Mouse (Mus musculus): ENCODE results near the gene Herpud1. TPM values are rescaled to one million over a fixed set of nuclear protein-coding genes. Genes with fewer than 3 reads are reported as not detected.

Herpud1 gene
- polyA plus RNA-seq, 1 experiment from 2014 or later = 72.3 TPM

DNA sequence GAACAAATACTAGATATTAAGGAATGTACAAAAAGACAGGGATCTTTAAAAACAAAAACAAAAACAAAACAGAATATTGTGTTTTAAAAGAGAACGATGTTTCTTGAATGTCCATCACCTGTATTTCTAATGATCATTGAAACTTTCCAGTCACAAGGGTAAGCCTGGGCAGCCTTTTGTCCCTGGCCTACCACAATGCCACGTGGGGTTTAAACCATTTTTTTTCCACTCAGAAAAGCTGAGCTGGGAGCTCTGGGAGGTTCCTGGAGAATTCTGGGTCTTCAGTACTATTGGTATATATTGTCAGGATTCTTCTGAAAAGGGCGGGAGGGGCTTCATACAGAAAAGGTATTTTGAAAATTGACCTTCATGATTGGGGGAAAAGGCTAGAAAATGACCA is 48.7 kb downstream of the Herpud1 start:
- Histone ChIP-seq H3K27ac (ENCODE audit: low read length) (no peak overlapping the region), H3K9me3 (replicated peaks; ENCODE audit: control insufficient read depth, low read length, poor library complexity, severe bottlenecking) (no peaks in the 10 kb centered on the region), H3K4me3 (ENCODE audit: low read depth, low read length) (no peak overlapping the region), H3K9ac (ENCODE audit: low read depth, low read length) (no peak overlapping the region), H3K4me1 (ENCODE audit: control insufficient read depth, insufficient read depth, low read length) (peaks cover 4% of the 10 kb centered on the region; the same call in 1 of the 2 replicates), H3K4me2 (ENCODE audit: low read length) (no peak overlapping the region), H3K36me3 (ENCODE audit: control insufficient read depth, insufficient read depth, low read length) (no peaks in the 10 kb centered on the region), H3K27me3 (ENCODE audit: control insufficient read depth, insufficient read depth, low read depth, low read length) (peaks cover 12% of the 10 kb centered on the region)
- ATAC-seq = no peak
- 81% methylated on average over 3 of the region's 3 CpGs for WGBS

DNA sequence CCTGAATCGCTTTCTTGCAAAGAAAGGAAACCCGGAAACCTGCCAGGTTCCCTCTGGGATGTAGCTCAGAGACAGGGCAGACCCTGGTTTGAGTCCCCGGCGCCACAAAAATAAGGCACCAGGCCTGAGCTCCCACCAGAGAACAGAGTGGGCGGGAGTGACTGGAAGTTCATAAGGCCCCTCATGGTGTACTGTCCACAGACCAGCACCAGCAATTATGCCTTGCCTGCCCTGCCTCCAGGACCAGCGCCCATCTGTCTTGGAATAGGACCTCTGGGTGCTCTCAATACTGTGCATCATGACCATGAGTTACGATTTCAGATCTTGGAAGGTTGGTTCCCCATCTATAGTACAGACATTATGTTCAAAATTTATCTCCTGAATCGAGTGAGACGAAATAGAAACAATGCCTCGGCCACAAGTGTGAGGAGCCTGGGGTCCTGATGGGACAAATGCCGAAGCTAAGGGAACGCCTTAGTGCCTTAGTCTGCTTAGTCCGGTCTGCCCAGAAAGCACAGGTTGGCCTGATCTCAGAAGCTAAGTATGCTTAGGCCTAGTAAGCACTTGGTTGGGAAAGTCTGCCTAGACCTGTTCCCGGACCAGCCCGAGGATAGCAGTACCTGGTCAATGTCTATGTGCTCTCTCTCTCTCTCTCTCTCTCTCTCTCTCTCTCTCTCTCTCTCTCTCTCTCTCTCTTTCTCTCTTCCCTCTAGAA is 49.3 kb downstream of the Herpud1 start:
- H3K4me3 ChIP-seq (ENCODE audit: low read depth, low read length) = no peak overlapping the region
- H3K4me2 ChIP-seq (ENCODE audit: low read length) = no peak overlapping the region
- no peaks in the 10 kb centered on the region for H3K9me3 ChIP-seq (replicated peaks; ENCODE audit: control insufficient read depth, low read length, poor library complexity, severe bottlenecking)
- H3K27me3 ChIP-seq (ENCODE audit: control insufficient read depth, insufficient read depth, low read depth, low read length) = peaks cover 12% of the 10 kb centered on the region
- H3K36me3 ChIP-seq (ENCODE audit: control insufficient read depth, insufficient read depth, low read length) = no peaks in the 10 kb centered on the region
- WGBS = 93% methylated on average over 15 of the region's 15 CpGs
- no peak overlapping the region for H3K9ac ChIP-seq (ENCODE audit: low read depth, low read length)
- H3K27ac ChIP-seq (ENCODE audit: low read length) = no peak overlapping the region
- ATAC-seq = no peak
- peaks cover 4% of the 10 kb centered on the region; the same call in 1 of the 2 replicates for H3K4me1 ChIP-seq (ENCODE audit: control insufficient read depth, insufficient read depth, low read length)

DNA sequence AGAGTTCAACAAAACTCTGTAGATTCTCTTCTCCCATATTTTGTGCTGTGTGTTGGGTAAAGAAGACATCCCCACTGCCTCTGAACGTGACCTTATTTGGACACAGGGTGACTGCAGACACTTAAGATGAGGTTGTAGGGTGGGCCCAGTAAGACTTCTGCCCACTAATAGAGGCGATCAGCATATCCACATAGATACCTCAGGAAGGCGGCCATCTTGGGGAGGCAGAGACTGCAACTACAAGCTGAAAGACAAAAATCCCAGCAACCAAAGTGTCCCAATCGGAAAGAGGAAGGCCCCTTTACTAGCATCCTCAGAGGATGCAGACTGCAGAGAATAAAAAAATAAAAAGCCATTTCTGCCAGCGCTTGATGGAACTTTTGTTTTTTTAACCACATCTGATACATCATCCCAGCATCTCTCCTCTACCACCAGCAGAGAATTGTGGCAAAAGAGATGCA is 49.9 kb downstream of the Herpud1 start:
- H3K4me3 ChIP-seq (ENCODE audit: low read depth, low read length) = no peak overlapping the region
- ATAC-seq = no peak
- H3K9me3 ChIP-seq (replicated peaks; ENCODE audit: control insufficient read depth, low read length, poor library complexity, severe bottlenecking) = no peaks in the 10 kb centered on the region
- H3K36me3 ChIP-seq (ENCODE audit: control insufficient read depth, insufficient read depth, low read length) = no peaks in the 10 kb centered on the region
- H3K4me1 ChIP-seq (ENCODE audit: control insufficient read depth, insufficient read depth, low read length) = peaks cover 4% of the 10 kb centered on the region; the same call in 1 of the 2 replicates
- 90% methylated on average over 5 of the region's 5 CpGs for WGBS
- H3K27me3 ChIP-seq (ENCODE audit: control insufficient read depth, insufficient read depth, low read depth, low read length) = peaks cover 12% of the 10 kb centered on the region
- no peak overlapping the region for H3K27ac ChIP-seq (ENCODE audit: low read length)
- H3K9ac ChIP-seq (ENCODE audit: low read depth, low read length) = no peak overlapping the region
- H3K4me2 ChIP-seq (ENCODE audit: low read length) = no peak overlapping the region

DNA sequence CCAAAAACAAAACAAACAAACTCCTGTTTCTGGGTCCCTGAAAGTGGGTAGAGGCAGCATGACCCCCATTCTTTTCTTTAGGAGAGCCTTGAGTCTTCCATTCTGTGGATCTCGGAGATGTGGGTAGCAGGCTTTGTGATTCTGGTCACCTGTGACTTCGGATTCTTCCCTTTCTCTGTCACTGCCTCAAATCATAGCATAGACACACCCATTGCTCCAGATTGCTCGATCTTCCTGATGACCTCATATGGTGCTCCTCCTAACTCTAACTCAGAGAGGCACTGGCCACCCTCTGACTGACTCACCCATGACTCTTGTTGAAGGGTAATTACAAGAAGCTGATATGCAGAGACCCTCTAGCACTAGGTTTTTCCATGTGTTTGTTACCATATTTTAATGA is 50.7 kb downstream of the Herpud1 start:
- Histone ChIP-seq H3K4me3 (ENCODE audit: low read depth, low read length) (no peak overlapping the region), H3K27me3 (ENCODE audit: control insufficient read depth, insufficient read depth, low read depth, low read length) (peaks cover 12% of the 10 kb centered on the region), H3K9me3 (replicated peaks; ENCODE audit: control insufficient read depth, low read length, poor library complexity, severe bottlenecking) (no peaks in the 10 kb centered on the region), H3K9ac (ENCODE audit: low read depth, low read length) (no peak overlapping the region), H3K4me1 (ENCODE audit: control insufficient read depth, insufficient read depth, low read length) (peaks cover 4% of the 10 kb centered on the region; the same call in 1 of the 2 replicates), H3K36me3 (ENCODE audit: control insufficient read depth, insufficient read depth, low read length) (no peaks in the 10 kb centered on the region), H3K4me2 (ENCODE audit: low read length) (no peak overlapping the region), H3K27ac (ENCODE audit: low read length) (no peak overlapping the region)
- no peak for ATAC-seq
- 79% methylated on average over 3 of the region's 3 CpGs for WGBS

DNA sequence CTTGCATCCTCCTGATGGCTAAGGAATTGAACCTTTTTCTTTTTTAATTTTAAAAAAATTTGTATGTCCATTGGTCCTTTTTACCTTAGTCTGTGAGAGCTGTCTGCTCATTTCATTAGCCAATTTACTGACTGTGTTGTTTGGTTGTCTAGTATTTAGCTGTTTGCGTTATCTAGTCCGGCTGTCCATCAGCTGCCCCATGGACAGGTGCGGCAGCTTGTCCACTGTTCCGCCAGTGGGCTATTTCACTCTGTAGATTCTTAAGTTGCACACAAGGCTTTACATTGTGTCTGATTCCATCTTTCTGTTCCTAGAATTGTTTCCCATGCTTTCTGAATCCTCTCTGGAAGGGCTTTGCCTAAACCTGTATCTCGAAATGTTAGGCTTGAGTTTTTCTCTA is 52.4 kb downstream of the Herpud1 start:
- Histone ChIP-seq H3K27me3 (ENCODE audit: control insufficient read depth, insufficient read depth, low read depth, low read length) (peaks cover 10% of the 10 kb centered on the region), H3K9me3 (replicated peaks; ENCODE audit: control insufficient read depth, low read length, poor library complexity, severe bottlenecking) (no peaks in the 10 kb centered on the region), H3K36me3 (ENCODE audit: control insufficient read depth, insufficient read depth, low read length) (no peaks in the 10 kb centered on the region), H3K27ac (ENCODE audit: low read length) (no peak overlapping the region), H3K4me3 (ENCODE audit: low read depth, low read length) (no peak overlapping the region), H3K9ac (ENCODE audit: low read depth, low read length) (no peak overlapping the region), H3K4me1 (ENCODE audit: control insufficient read depth, insufficient read depth, low read length) (peaks cover 4% of the 10 kb centered on the region; the same call in 1 of the 2 replicates), H3K4me2 (ENCODE audit: low read length) (no peak overlapping the region)
- ATAC-seq = no peak
- WGBS = 91% methylated on average over 5 of the region's 5 CpGs

DNA sequence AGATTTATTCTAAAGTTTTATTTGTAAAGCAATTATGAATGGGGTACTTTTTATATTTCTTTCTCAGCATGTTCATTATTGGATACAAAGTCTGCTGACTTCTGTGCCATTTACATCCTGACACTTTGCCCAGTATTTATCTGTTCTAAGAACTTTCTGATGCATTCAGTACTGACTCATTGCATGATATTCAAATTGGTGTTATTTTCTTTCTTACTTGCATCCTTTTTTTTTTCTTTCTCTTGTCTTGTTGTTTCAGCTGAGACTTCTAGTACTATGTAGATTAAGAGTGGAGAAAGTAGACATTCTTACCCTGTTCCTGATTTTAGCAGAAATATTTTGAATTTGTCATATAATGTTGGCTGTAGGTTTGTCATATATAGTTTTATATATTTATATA is 53.5 kb downstream of the Herpud1 start:
- H3K4me1 ChIP-seq (ENCODE audit: control insufficient read depth, insufficient read depth, low read length) = no peaks in the 10 kb centered on the region
- no peaks in the 10 kb centered on the region for H3K9me3 ChIP-seq (replicated peaks; ENCODE audit: control insufficient read depth, low read length, poor library complexity, severe bottlenecking)
- no peak overlapping the region for H3K4me3 ChIP-seq (ENCODE audit: low read depth, low read length)
- peaks cover 6% of the 10 kb centered on the region for H3K27me3 ChIP-seq (ENCODE audit: control insufficient read depth, insufficient read depth, low read depth, low read length)
- H3K4me2 ChIP-seq (ENCODE audit: low read length) = no peak overlapping the region
- H3K36me3 ChIP-seq (ENCODE audit: control insufficient read depth, insufficient read depth, low read length) = no peaks in the 10 kb centered on the region
- no peak for ATAC-seq
- no peak overlapping the region for H3K27ac ChIP-seq (ENCODE audit: low read length)
- no peak overlapping the region for H3K9ac ChIP-seq (ENCODE audit: low read depth, low read length)

DNA sequence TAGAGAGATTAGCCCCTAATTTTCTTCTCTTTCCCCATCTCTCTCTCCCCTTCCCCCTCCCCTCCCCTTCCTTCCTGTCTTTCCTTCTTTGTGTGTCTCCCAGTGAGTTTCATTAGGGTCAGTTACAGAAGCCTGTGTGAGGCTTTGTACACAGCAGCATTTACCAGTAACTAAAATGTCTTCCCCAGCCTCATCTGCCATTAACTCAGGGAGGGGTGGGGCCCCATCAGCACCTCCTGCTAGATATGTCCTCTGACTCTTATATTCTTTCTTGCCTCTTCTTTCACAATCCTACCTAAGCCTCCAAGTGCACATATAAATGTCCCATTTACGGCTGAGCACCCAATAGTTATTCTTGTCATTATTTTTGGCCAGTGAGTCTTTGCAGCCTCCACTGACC is 54.2 kb downstream of the Herpud1 start:
- no peak overlapping the region for H3K4me2 ChIP-seq (ENCODE audit: low read length)
- no peak for ATAC-seq
- no peak overlapping the region for H3K4me3 ChIP-seq (ENCODE audit: low read depth, low read length)
- no peaks in the 10 kb centered on the region for H3K36me3 ChIP-seq (ENCODE audit: control insufficient read depth, insufficient read depth, low read length)
- no peaks in the 10 kb centered on the region for H3K4me1 ChIP-seq (ENCODE audit: control insufficient read depth, insufficient read depth, low read length)
- peaks cover 3% of the 10 kb centered on the region for H3K27me3 ChIP-seq (ENCODE audit: control insufficient read depth, insufficient read depth, low read depth, low read length)
- H3K27ac ChIP-seq (ENCODE audit: low read length) = no peak overlapping the region
- 93% methylated on average over 1 of the region's 1 CpGs for WGBS
- no peak overlapping the region for H3K9ac ChIP-seq (ENCODE audit: low read depth, low read length)
- H3K9me3 ChIP-seq (replicated peaks; ENCODE audit: control insufficient read depth, low read length, poor library complexity, severe bottlenecking) = no peaks in the 10 kb centered on the region

DNA sequence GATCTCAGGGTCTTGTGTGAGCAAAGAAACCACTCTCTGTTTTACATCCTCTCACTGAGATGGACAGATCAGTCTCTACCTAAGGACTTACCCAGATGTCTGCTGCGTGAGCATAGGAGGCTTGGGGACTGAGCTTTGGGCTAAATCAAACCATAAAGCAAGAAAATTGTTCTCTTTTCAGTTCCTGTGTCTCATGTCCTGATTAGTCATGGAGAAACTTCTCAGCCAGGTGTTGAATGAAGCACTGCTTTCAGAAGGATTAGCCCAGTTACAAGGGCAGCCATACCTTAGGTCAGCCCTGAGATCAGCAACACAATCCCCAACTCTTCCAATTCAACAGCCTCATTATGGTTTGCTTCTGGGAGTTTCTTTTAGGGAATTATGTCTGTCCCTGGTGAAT is 55.4 kb downstream of the Herpud1 start:
- no peak overlapping the region for H3K9ac ChIP-seq (ENCODE audit: low read depth, low read length)
- H3K27me3 ChIP-seq (ENCODE audit: control insufficient read depth, insufficient read depth, low read depth, low read length) = no peaks in the 10 kb centered on the region
- no peak overlapping the region for H3K4me2 ChIP-seq (ENCODE audit: low read length)
- H3K4me1 ChIP-seq (ENCODE audit: control insufficient read depth, insufficient read depth, low read length) = no peaks in the 10 kb centered on the region
- ATAC-seq = no peak
- 92% methylated on average over 1 of the region's 1 CpGs for WGBS
- no peaks in the 10 kb centered on the region for H3K9me3 ChIP-seq (replicated peaks; ENCODE audit: control insufficient read depth, low read length, poor library complexity, severe bottlenecking)
- no peaks in the 10 kb centered on the region for H3K36me3 ChIP-seq (ENCODE audit: control insufficient read depth, insufficient read depth, low read length)
- no peak overlapping the region for H3K27ac ChIP-seq (ENCODE audit: low read length)
- no peak overlapping the region for H3K4me3 ChIP-seq (ENCODE audit: low read depth, low read length)

DNA sequence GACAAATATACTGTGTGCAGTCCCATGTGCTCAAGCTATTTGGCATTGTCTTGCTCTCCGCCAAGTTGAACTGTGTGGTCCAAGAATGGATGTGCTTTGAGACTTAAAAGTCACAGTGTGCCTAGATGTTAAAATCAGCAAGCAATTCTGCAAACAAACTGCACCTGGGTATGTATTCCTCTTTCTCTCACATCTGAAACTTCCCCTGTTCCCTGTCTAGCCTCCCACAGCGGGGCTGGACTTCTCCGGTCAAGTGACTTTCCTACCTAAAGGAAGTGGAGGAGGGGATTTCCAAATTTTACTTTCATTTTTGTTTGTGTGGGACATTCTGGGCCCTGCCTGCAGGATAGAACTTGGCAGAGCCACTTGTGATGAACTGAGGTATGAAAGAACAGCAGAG is 56.9 kb downstream of the Herpud1 start:
- no peak overlapping the region for H3K4me2 ChIP-seq (ENCODE audit: low read length)
- no peak overlapping the region for H3K4me3 ChIP-seq (ENCODE audit: low read depth, low read length)
- no peak overlapping the region for H3K9ac ChIP-seq (ENCODE audit: low read depth, low read length)
- H3K4me1 ChIP-seq (ENCODE audit: control insufficient read depth, insufficient read depth, low read length) = no peaks in the 10 kb centered on the region
- 83% methylated on average over 3 of the region's 3 CpGs for WGBS
- H3K27me3 ChIP-seq (ENCODE audit: control insufficient read depth, insufficient read depth, low read depth, low read length) = no peaks in the 10 kb centered on the region
- no peaks in the 10 kb centered on the region for H3K9me3 ChIP-seq (replicated peaks; ENCODE audit: control insufficient read depth, low read length, poor library complexity, severe bottlenecking)
- H3K27ac ChIP-seq (ENCODE audit: low read length) = no peak overlapping the region
- H3K36me3 ChIP-seq (ENCODE audit: control insufficient read depth, insufficient read depth, low read length) = no peaks in the 10 kb centered on the region
- ATAC-seq = no peak
